Mouse (Mus musculus): ENCODE measurements at regions not wholly inside any gene's neighbourhood (a gene's known extent, or its start where the extent isn't known, plus 50 kb on each side); places are given as distances from the start of the nearest gene placed in this dataset.

GRCm38 (mm10) chr6:136229791-136230190 is 56.5 kb upstream of the Grin2b start:
- ATAC-seq (replicated peaks; ENCODE audit: low read depth, poor library complexity, severe bottlenecking): peak; percentile 52

DNA sequence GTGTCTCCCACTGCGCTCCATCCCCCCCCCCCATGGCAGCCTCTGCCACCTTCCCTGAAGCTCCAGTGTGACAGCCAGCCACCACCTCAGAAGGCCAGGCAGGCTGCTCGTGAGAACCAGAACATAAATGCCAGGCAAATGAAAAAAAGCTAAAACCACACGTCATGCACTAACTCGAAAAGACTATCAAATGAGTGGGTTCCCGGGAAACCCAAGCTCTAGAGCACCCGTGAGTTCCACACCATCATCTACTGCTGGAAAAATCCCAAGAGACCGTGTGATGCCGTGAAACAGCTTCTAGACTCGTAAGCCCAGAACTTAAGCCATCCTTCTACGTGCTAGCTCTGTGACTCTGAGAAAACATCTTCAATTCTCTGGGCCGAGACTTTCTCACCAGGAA is 62.2 kb upstream of the Grin2b start:
- no peak for ATAC-seq (replicated peaks; ENCODE audit: low read depth, poor library complexity, severe bottlenecking)

DNA sequence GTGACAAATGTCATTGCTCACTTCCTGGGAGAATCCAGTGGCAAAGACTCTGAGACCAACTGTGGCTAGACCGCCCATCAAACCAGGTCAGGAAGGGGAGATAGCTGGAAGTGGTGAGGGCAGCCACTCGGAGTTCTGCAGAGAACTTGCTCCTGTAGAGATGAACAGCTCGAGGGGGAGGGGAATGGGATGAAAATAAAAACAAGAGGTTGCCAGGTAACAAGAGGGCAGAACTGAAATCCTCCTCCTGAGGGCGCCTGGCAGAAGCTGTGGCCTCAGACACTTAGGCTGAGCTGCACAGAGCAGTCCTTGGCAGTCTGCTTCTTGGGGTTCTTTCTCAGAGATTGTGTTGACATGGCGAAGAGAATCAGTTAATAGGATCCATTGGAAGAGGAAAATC is 65.7 kb upstream of the Grin2b start:
- no peak for ATAC-seq (replicated peaks; ENCODE audit: low read depth, poor library complexity, severe bottlenecking)

- no peak for ATAC-seq (replicated peaks; ENCODE audit: low read depth, poor library complexity, severe bottlenecking)
Measured at GRCm38 (mm10) chr6:136239416-136239815, 66.1 kb upstream of the Grin2b start.

- ATAC-seq (replicated peaks; ENCODE audit: low read depth, poor library complexity, severe bottlenecking): no peak
Measured at GRCm38 (mm10) chr6:136241574-136242311, 68.4 kb upstream of the Grin2b start.

DNA sequence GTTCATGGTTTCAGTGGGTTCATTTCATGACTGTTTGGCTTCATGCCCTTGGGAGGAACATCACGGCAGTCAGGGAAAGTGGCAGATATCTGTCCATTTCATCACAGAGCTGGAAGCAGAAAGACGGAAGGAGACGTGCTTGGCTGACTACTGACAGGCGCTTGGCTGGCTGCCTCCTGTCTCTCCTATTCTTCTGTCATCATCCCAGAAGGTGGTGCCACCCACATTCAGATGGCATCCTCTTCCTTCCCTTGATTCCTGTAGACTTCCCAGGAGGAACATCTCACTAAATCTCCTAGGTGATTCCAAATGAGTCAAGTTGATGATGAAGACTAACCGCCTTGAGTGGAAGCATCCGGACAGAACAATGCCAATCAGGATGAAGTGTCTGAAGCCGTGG is 71.6 kb upstream of the Grin2b start:
- no peak for ATAC-seq (replicated peaks; ENCODE audit: low read depth, poor library complexity, severe bottlenecking)

- ATAC-seq (replicated peaks; ENCODE audit: low read depth, poor library complexity, severe bottlenecking): no peak
Measured at GRCm38 (mm10) chr6:136255726-136256512, 71.4 kb upstream of the Gm8994 start.

GRCm38 (mm10) chr6:136275742-136276141 is 51.6 kb upstream of the Gm8994 start:
- ATAC-seq (replicated peaks; ENCODE audit: low read depth, poor library complexity, severe bottlenecking): no peak

DNA sequence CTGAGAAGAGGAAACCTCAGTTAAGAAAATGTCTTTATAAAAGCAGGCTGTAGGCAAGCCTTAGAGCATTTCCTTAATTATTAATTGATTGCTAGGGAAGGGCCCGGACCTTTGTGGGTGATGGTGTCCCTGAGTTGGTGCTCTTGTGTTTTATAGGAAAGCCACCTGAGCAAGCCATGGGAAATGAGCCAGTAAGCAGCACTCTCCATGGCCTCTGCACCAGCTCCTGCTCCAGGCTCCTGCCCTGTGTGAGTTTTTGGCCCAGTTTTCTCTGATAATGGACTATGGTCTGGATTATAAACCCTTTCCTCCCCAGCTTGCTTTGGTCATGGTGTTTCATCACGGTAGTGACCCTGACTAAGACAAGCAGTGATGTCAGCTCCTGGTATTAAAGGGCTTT is 50.6 kb upstream of the Gm8994 start:
- no peak for ATAC-seq (replicated peaks; ENCODE audit: low read depth, poor library complexity, severe bottlenecking)

Measured in common myeloid progenitor, adult 5-6 weeks (primary cell).